Mouse (Mus musculus) cerebellum, adult 2 months (tissue): Measurements from ENCODE around the gene Scn1b. TPM values are rescaled to one million over a fixed set of nuclear protein-coding genes. Genes with fewer than 3 reads are reported as not detected.
A peak's percentile ranks its signal among the peaks of the same experiment; 100 is the strongest.

Experiments used
- DNase-seq, 2 experiments: peaks; one replicate each; pipeline ENCODE4 v3.0.0; 2021
- H3K27ac ChIP-seq: fragments of 200-500 bp; 2 replicates; pipeline ENCODE4 v1.5.1; 2012; ENCODE audit warnings: low read length, control low read depth, inconsistent platforms; ENCODE audit not compliant: insufficient read depth
- H3K27me3 ChIP-seq: fragments of 200-500 bp; 2 replicates; pipeline ENCODE4 v1.6.1; 2012; ENCODE audit warnings: inconsistent platforms, mild to moderate bottlenecking, low read length, moderate library complexity; ENCODE audit not compliant: control insufficient read depth, insufficient read depth
- H3K4me1 ChIP-seq: fragments of 200-500 bp; 2 replicates; pipeline ENCODE4 v1.6.1; 2011; ENCODE audit warnings: low read length; ENCODE audit not compliant: control insufficient read depth, insufficient read depth
- H3K4me3 ChIP-seq: fragments of 200-500 bp; replicated peaks from 2 replicates; pipeline ENCODE3; 2011; ENCODE audit warnings: mild to moderate bottlenecking, low read depth, low read length, control low read depth; ENCODE audit not compliant: insufficient read depth
- CTCF ChIP-seq: fragments of 200-500 bp; IDR thresholded peaks from 2 replicates; pipeline ENCODE4 v1.5.1; 2011; ENCODE audit warnings: low read depth, mild to moderate bottlenecking, control low read depth, low read length, moderate library complexity, borderline replicate concordance; ENCODE audit not compliant: insufficient read depth
- POLR2A ChIP-seq: fragments of 200-500 bp; IDR thresholded peaks from 2 replicates; pipeline ENCODE4 v1.6.1; 2011; ENCODE audit warnings: low read length, control low read depth, borderline replicate concordance; ENCODE audit not compliant: insufficient read depth
- WGBS: fragments of 180-500 bp; shearing (Covaris S2); methylation state at CpG from one replicate; pipeline ENCODE4 v1.1.7; 2018; 5-methylcytosine and 5-hydroxymethylcytosine counted together
- polyA plus RNA-seq: library from polyadenylated mRNA; depleted of rRNA; stranded (reverse); fragments of >200 nt; gene quantifications from 2 replicates; pipeline ENCODE4 v1.2.3, GENCODE M21; 2012

Scn1b gene
- polyA plus RNA-seq, 1 experiment, result 1,376 TPM

DNA sequence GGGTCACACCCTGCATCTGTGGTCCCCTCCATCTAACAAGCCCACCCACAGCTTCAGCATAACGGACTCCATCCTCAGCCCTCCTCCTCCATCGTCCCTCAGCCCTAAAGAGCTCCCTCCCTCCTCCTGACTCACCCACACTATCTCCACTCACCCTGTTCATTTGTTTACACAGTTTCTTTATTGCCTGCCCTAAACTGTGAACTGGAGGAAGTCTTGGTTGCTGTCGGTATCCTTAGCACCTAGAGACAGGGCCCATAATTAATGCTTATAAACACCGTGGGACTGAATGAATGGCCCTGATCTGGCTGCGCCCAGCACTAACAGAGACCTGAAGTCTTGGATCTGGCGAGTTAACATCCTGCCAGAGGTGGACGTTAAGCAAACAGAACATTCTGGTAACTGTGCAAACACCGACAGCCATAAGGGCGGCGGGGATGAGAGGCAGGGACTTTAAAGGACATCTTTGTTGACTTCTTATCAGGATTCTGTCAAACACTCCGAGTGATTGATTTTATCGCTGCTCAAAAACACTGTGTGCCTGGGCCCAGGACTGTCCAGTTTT is 18.9 kb upstream of the Scn1b start:
- Histone ChIP-seq H3K4me1 (no peaks in the 10 kb centered on the region; the same call in 1 of the 2 replicates), H3K27ac (no peak overlapping the region), H3K27me3 (no peaks in the 10 kb centered on the region), H3K4me3 (no peak overlapping the region)
- DNase-seq, result no peak
- 88% methylated on average over 12 of the region's 12 CpGs for WGBS
- TF ChIP-seq CTCF (no peak), POLR2A (no peak)

- H3K27ac ChIP-seq, result no peak overlapping the region
- DNase-seq, result no peak
- 95% methylated on average over 16 of the region's 16 CpGs for WGBS
- H3K4me1 ChIP-seq, result no peaks in the 10 kb centered on the region; the same call in 1 of the 2 replicates
- no peaks in the 10 kb centered on the region for H3K27me3 ChIP-seq
- H3K4me3 ChIP-seq, result no peak overlapping the region
- TF ChIP-seq CTCF (no peak), POLR2A (no peak)
Observed at GRCm38 (mm10) chr7:31144886-31145285, 18.1 kb upstream of the Scn1b start.

GRCm38 (mm10) chr7:31140941-31141340 is 14.1 kb upstream of the Scn1b start:
- Histone ChIP-seq H3K4me1 (no peaks in the 10 kb centered on the region), H3K27me3 (no peaks in the 10 kb centered on the region), H3K27ac (no peak overlapping the region), H3K4me3 (no peak overlapping the region)
- 91% methylated on average over 10 of the region's 10 CpGs for WGBS
- TF ChIP-seq POLR2A, result no peak
- TF ChIP-seq CTCF, result no peak
- no peak for DNase-seq

DNA sequence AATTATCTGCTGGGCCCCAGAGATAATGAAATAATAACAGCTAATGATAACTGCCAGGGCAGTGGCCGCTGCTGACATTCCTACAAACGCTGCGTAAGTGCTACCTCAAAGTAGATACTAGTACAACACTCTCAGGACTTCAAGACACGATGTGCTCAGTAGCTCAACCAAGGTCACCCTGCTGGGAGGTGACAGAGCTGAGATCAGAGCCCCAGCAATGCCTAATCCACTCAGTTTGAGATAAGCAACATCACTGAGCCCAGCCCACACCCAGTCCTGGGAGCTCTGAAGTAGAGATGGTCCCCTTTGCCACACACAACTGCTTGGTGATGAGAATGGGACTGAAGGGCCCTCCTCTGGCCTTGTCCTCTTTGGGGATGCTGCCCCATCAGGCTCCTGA is 13.5 kb upstream of the Scn1b start:
- Histone ChIP-seq H3K27me3 (no peaks in the 10 kb centered on the region), H3K4me3 (no peak overlapping the region), H3K4me1 (no peaks in the 10 kb centered on the region), H3K27ac (no peak overlapping the region)
- DNase-seq, result no peak
- TF ChIP-seq POLR2A (no peak), CTCF (no peak)
- WGBS, result 90% methylated on average over 4 of the region's 4 CpGs

DNA sequence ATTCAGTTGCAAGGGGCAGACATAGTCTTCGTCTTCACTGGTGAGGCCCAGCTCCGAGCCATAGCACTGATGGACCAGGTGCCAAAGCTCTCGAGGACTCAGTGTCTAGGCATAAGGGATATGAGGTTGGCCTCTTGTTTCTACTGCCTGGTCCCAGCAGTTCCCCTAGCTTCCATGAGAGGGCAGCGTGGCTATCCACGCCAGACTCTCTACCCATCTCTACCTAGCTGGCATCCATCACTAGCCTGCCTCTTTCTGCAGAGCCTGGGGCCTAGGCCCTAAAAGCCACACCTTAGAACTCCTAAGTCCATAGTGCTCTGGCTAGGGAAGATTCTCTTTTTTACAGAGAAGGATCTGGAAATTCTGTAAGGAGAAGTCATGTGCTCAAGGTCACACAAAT is 13.0 kb upstream of the Scn1b start:
- Histone ChIP-seq H3K4me1 (no peaks in the 10 kb centered on the region), H3K27ac (no peak overlapping the region), H3K4me3 (no peak overlapping the region), H3K27me3 (no peaks in the 10 kb centered on the region)
- TF ChIP-seq POLR2A (no peak), CTCF (peak; percentile 90)
- 37% methylated on average over 5 of the region's 5 CpGs for WGBS
- peak; percentile 78 to 80 for DNase-seq

DNA sequence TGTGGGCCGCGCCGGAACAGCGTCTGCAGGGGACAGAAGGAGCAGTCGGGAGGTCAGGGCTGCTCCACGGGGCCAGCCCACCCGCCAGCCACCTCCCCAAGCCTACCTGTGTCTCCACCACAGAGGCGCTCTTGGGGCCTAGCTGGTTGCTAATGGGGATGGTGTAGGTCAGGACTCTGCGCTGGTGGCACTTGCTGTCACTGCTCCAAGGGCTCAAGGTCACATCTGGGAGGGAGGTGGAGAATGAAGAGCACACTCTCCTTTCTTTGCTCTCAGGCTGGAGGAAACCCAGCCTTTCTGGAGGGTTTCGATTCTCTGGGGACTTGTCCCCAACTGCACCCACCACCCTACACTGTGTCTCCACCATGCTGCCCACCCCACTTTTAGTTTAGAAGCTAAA is 8.9 kb upstream of the Scn1b start:
- H3K4me3 ChIP-seq, result no peak overlapping the region
- TF ChIP-seq CTCF (no peak), POLR2A (no peak)
- no peaks in the 10 kb centered on the region for H3K4me1 ChIP-seq
- no peak for DNase-seq
- 94% methylated on average over 10 of the region's 10 CpGs for WGBS
- no peaks in the 10 kb centered on the region for H3K27me3 ChIP-seq
- H3K27ac ChIP-seq, result no peak overlapping the region

- WGBS, result 87% methylated on average over 4 of the region's 4 CpGs
- Histone ChIP-seq H3K27me3 (no peaks in the 10 kb centered on the region), H3K4me3 (no peak overlapping the region), H3K4me1 (peaks cover 10% of the 10 kb centered on the region), H3K27ac (no peak overlapping the region)
- TF ChIP-seq CTCF (no peak), POLR2A (no peak)
- DNase-seq, result no peak
Observed at GRCm38 (mm10) chr7:31131866-31132265, 5.1 kb upstream of the Scn1b start.

DNA sequence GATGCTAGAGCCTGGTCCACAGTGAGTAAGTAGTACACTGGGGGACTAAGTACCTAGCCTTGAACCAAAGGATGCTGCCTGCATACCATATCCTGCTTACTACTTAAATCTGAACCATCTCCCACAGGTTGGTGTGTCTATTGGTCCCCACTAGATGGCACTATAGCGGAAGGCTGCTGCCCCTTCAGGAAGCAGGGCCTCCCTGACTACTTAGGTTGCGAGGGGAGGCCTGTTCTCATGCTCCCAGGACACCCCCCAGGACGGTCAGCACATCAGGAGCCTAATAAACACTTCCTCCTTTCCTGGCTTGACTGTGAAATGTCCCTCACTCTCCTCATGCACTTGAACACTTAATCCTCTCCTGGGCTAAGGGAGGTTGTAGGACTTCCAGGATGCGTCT is 4.0 kb upstream of the Scn1b start:
- Histone ChIP-seq H3K27ac (no peak overlapping the region), H3K4me1 (peaks cover 10% of the 10 kb centered on the region), H3K4me3 (no peak overlapping the region), H3K27me3 (no peaks in the 10 kb centered on the region)
- peak; percentile 84 for TF ChIP-seq CTCF
- no peak for TF ChIP-seq POLR2A
- DNase-seq, result peak; percentile 65 to 74
- 30% methylated on average over 4 of the region's 4 CpGs for WGBS
